Mouse (Mus musculus): Measurements from ENCODE around the gene Limch1. TPM values are rescaled to one million over a fixed set of nuclear protein-coding genes. Genes with fewer than 3 reads are reported as not detected.

The Limch1 gene
- polyA plus RNA-seq, 1 experiment from 2014 or later: 37.5 TPM

DNA sequence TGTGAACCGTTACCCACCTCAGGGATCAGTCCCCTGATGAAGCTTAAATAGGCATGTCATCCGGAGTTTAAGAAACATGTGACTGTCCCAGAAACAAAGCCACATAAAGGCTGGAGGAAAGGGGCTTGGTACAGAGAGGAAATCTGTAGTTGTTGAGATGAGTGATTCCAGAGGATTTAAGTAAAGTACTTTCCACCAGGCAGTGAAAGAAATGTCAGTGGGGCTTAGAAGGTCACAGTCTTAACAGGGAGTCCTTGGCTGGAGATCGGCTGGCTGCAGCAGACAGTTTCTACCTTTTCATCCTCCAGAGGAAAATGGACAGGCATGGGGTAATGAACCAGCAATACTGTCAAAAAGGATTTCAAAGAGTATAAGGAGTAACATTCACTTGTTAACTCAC, 27.2 kb upstream of the Limch1 start:
- Histone ChIP-seq H3K27me3 (ENCODE audit: insufficient read depth, low read length) (no peaks in the 10 kb centered on the region; the same call in 1 of the 2 replicates), H3K27ac (ENCODE audit: low read length) (no peak overlapping the region), H3K4me1 (ENCODE audit: insufficient read depth, low read length) (0 out of 2 replicates have a peak, but pooled peaks cover 7% of the 10 kb centered on the region), H3K9me3 (ENCODE audit: low read length) (no peaks in the 10 kb centered on the region), H3K9ac (replicated peaks; ENCODE audit: low read length) (no peak overlapping the region), H3K4me3 (ENCODE audit: low read length) (no peak overlapping the region), H3K4me2 (replicated peaks; ENCODE audit: low read depth, low read length) (no peak overlapping the region), H3K36me3 (ENCODE audit: insufficient read depth, low read length) (no peaks in the 10 kb centered on the region)
- ATAC-seq (ENCODE audit: low FRiP score, low TSS enrichment): no peak
- WGBS: 52% methylated on average over 3 of the region's 3 CpGs

DNA sequence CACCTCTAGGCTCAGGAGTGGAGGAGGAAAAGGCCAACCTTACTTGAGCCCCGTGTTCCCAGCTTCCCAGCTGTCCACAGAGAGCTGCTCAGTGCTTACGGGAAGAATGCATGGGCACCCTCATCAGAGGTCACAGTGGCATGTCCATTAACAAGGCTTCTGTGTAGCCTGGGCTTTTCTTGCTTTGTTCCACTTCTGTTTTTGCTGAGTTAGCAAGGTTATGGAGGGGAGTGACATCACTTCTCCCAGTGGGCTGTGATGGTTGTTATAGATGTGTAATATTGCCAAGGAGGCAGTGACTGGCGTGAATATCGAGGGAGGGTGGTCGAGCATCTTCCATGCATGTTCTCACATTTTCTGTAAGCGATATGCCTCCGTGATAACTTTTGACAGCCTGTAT, 26.7 kb upstream of the Limch1 start:
- Histone ChIP-seq H3K9ac (replicated peaks; ENCODE audit: low read length) (no peak overlapping the region), H3K4me2 (replicated peaks; ENCODE audit: low read depth, low read length) (no peak overlapping the region), H3K27ac (ENCODE audit: low read length) (no peak overlapping the region), H3K4me1 (ENCODE audit: insufficient read depth, low read length) (0 out of 2 replicates have a peak, but pooled peaks cover 9% of the 10 kb centered on the region), H3K4me3 (ENCODE audit: low read length) (no peak overlapping the region), H3K27me3 (ENCODE audit: insufficient read depth, low read length) (no peaks in the 10 kb centered on the region; the same call in 1 of the 2 replicates), H3K9me3 (ENCODE audit: low read length) (no peaks in the 10 kb centered on the region), H3K36me3 (ENCODE audit: insufficient read depth, low read length) (no peaks in the 10 kb centered on the region)
- WGBS: 67% methylated on average over 7 of the region's 7 CpGs
- no peak for ATAC-seq (ENCODE audit: low FRiP score, low TSS enrichment)

GRCm38 (mm10) chr5:66720921-66721320, 24.7 kb upstream of the Limch1 start:
- Histone ChIP-seq H3K27ac (ENCODE audit: low read length) (no peak overlapping the region), H3K9ac (replicated peaks; ENCODE audit: low read length) (no peak overlapping the region), H3K27me3 (ENCODE audit: insufficient read depth, low read length) (no peaks in the 10 kb centered on the region; the same call in 1 of the 2 replicates), H3K4me1 (ENCODE audit: insufficient read depth, low read length) (0 out of 2 replicates have a peak, but pooled peaks cover 12% of the 10 kb centered on the region), H3K4me2 (replicated peaks; ENCODE audit: low read depth, low read length) (no peak overlapping the region), H3K36me3 (ENCODE audit: insufficient read depth, low read length) (no peaks in the 10 kb centered on the region), H3K9me3 (ENCODE audit: low read length) (no peaks in the 10 kb centered on the region), H3K4me3 (ENCODE audit: low read length) (no peak overlapping the region)
- WGBS: 33% methylated on average over 5 of the region's 5 CpGs
- ATAC-seq (ENCODE audit: low FRiP score, low TSS enrichment): no peak

- no peak overlapping the region for H3K9ac ChIP-seq (replicated peaks; ENCODE audit: low read length)
- 57% methylated on average over 9 of the region's 9 CpGs for WGBS
- no peak for ATAC-seq (ENCODE audit: low FRiP score, low TSS enrichment)
- no peaks in the 10 kb centered on the region for H3K36me3 ChIP-seq (ENCODE audit: insufficient read depth, low read length)
- no peak overlapping the region for H3K4me2 ChIP-seq (replicated peaks; ENCODE audit: low read depth, low read length)
- no peak overlapping the region for H3K4me3 ChIP-seq (ENCODE audit: low read length)
- peak overlapping the region; percentile 7; the same call in 1 of the 2 replicates for H3K27ac ChIP-seq (ENCODE audit: low read length)
- H3K9me3 ChIP-seq (ENCODE audit: low read length): no peaks in the 10 kb centered on the region
- H3K4me1 ChIP-seq (ENCODE audit: insufficient read depth, low read length): 0 out of 2 replicates have a peak, but pooled peaks cover 12% of the 10 kb centered on the region
- no peaks in the 10 kb centered on the region for H3K27me3 ChIP-seq (ENCODE audit: insufficient read depth, low read length)
These were observed 23.0 kb upstream of the Limch1 start for GRCm38 (mm10) chr5:66722586-66722985.

GRCm38 (mm10) chr5:66723037-66723436, 22.6 kb upstream of the Limch1 start:
- ATAC-seq (ENCODE audit: low FRiP score, low TSS enrichment): no peak
- WGBS: 58% methylated on average over 4 of the region's 4 CpGs
- H3K36me3 ChIP-seq (ENCODE audit: insufficient read depth, low read length): no peaks in the 10 kb centered on the region
- H3K4me2 ChIP-seq (replicated peaks; ENCODE audit: low read depth, low read length): no peak overlapping the region
- H3K27ac ChIP-seq (ENCODE audit: low read length): peak overlapping the region; percentile 7; the same call in 1 of the 2 replicates
- no peak overlapping the region for H3K4me3 ChIP-seq (ENCODE audit: low read length)
- no peak overlapping the region for H3K9ac ChIP-seq (replicated peaks; ENCODE audit: low read length)
- no peaks in the 10 kb centered on the region for H3K9me3 ChIP-seq (ENCODE audit: low read length)
- no peaks in the 10 kb centered on the region for H3K27me3 ChIP-seq (ENCODE audit: insufficient read depth, low read length)
- 0 out of 2 replicates have a peak, but pooled peaks cover 12% of the 10 kb centered on the region for H3K4me1 ChIP-seq (ENCODE audit: insufficient read depth, low read length)

GRCm38 (mm10) chr5:66723626-66724025, 22.0 kb upstream of the Limch1 start:
- Histone ChIP-seq H3K4me3 (ENCODE audit: low read length) (no peak overlapping the region), H3K36me3 (ENCODE audit: insufficient read depth, low read length) (no peaks in the 10 kb centered on the region), H3K4me1 (ENCODE audit: insufficient read depth, low read length) (0 out of 2 replicates have a peak, but pooled peaks cover 12% of the 10 kb centered on the region), H3K4me2 (replicated peaks; ENCODE audit: low read depth, low read length) (no peak overlapping the region), H3K27ac (ENCODE audit: low read length) (peak overlapping the region; percentile 7; the same call in 1 of the 2 replicates), H3K9ac (replicated peaks; ENCODE audit: low read length) (no peak overlapping the region), H3K27me3 (ENCODE audit: insufficient read depth, low read length) (no peaks in the 10 kb centered on the region), H3K9me3 (ENCODE audit: low read length) (no peaks in the 10 kb centered on the region)
- WGBS: 81% methylated on average over 3 of the region's 3 CpGs
- no peak for ATAC-seq (ENCODE audit: low FRiP score, low TSS enrichment)

GRCm38 (mm10) chr5:66729306-66729705, 16.3 kb upstream of the Limch1 start:
- no peak for ATAC-seq (ENCODE audit: low FRiP score, low TSS enrichment)
- H3K4me3 ChIP-seq (ENCODE audit: low read length): no peak overlapping the region
- H3K4me2 ChIP-seq (replicated peaks; ENCODE audit: low read depth, low read length): no peak overlapping the region
- H3K27ac ChIP-seq (ENCODE audit: low read length): no peak overlapping the region
- no peaks in the 10 kb centered on the region for H3K36me3 ChIP-seq (ENCODE audit: insufficient read depth, low read length)
- H3K9ac ChIP-seq (replicated peaks; ENCODE audit: low read length): no peak overlapping the region
- 92% methylated on average over 4 of the region's 4 CpGs for WGBS
- H3K9me3 ChIP-seq (ENCODE audit: low read length): no peaks in the 10 kb centered on the region
- no peaks in the 10 kb centered on the region for H3K4me1 ChIP-seq (ENCODE audit: insufficient read depth, low read length)
- H3K27me3 ChIP-seq (ENCODE audit: insufficient read depth, low read length): no peaks in the 10 kb centered on the region

DNA sequence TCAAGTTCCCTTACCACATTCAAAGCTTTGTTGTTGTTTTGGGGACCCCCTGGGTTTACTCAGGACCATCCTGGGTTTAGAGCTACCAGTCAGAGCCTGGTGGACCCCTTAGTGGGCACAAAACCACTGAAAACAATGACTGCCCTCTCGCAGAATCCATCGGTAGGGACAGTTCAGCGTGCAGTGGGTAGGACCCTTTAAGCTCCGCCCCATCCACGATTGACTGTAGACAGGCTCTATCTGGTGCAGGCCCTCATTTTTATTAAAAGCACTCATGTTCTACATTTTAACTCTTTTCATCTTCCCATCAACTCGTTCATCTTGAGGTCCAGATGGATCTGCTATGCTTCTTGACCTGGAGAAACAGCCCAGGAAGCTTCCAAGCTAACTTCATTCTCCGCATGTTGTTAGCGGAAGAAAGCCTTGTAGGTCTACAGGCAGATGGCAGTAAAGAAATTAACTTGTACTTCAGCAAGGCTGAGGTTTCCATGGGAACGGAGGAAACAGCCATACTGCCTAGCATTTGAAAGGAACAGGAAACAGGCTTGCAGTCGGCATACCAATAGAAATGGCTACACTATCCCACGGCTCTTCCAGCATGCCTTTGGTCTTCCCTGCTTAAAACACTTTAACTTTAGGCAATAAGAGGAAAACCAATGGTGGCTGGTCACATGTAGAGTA, 14.9 kb upstream of the Limch1 start:
- H3K4me3 ChIP-seq (ENCODE audit: low read length): no peak overlapping the region
- peak; percentile 82; the same call in 1 of the 2 replicates for ATAC-seq (ENCODE audit: low FRiP score, low TSS enrichment)
- no peaks in the 10 kb centered on the region for H3K27me3 ChIP-seq (ENCODE audit: insufficient read depth, low read length)
- no peaks in the 10 kb centered on the region for H3K36me3 ChIP-seq (ENCODE audit: insufficient read depth, low read length)
- H3K9ac ChIP-seq (replicated peaks; ENCODE audit: low read length): no peak overlapping the region
- 38% methylated on average over 11 of the region's 11 CpGs for WGBS
- H3K4me2 ChIP-seq (replicated peaks; ENCODE audit: low read depth, low read length): no peak overlapping the region
- H3K4me1 ChIP-seq (ENCODE audit: insufficient read depth, low read length): no peaks in the 10 kb centered on the region
- H3K27ac ChIP-seq (ENCODE audit: low read length): no peak overlapping the region
- no peaks in the 10 kb centered on the region for H3K9me3 ChIP-seq (ENCODE audit: low read length)

GRCm38 (mm10) chr5:66731302-66731697, 14.3 kb upstream of the Limch1 start:
- Histone ChIP-seq H3K9ac (replicated peaks; ENCODE audit: low read length) (no peak overlapping the region), H3K9me3 (ENCODE audit: low read length) (no peaks in the 10 kb centered on the region), H3K4me2 (replicated peaks; ENCODE audit: low read depth, low read length) (no peak overlapping the region), H3K36me3 (ENCODE audit: insufficient read depth, low read length) (no peaks in the 10 kb centered on the region), H3K4me3 (ENCODE audit: low read length) (no peak overlapping the region), H3K27me3 (ENCODE audit: insufficient read depth, low read length) (no peaks in the 10 kb centered on the region), H3K4me1 (ENCODE audit: insufficient read depth, low read length) (no peaks in the 10 kb centered on the region), H3K27ac (ENCODE audit: low read length) (no peak overlapping the region)
- ATAC-seq (ENCODE audit: low FRiP score, low TSS enrichment): no peak
- WGBS: 88% methylated on average over 1 of the region's 1 CpGs

GRCm38 (mm10) chr5:66733556-66733955, 12.1 kb upstream of the Limch1 start:
- Histone ChIP-seq H3K4me3 (ENCODE audit: low read length) (no peak overlapping the region), H3K9ac (replicated peaks; ENCODE audit: low read length) (no peak overlapping the region), H3K4me1 (ENCODE audit: insufficient read depth, low read length) (no peaks in the 10 kb centered on the region), H3K4me2 (replicated peaks; ENCODE audit: low read depth, low read length) (no peak overlapping the region), H3K36me3 (ENCODE audit: insufficient read depth, low read length) (no peaks in the 10 kb centered on the region), H3K27ac (ENCODE audit: low read length) (no peak overlapping the region), H3K27me3 (ENCODE audit: insufficient read depth, low read length) (no peaks in the 10 kb centered on the region), H3K9me3 (ENCODE audit: low read length) (no peaks in the 10 kb centered on the region)
- no peak for ATAC-seq (ENCODE audit: low FRiP score, low TSS enrichment)
- 89% methylated on average over 1 of the region's 1 CpGs for WGBS
